Mouse (Mus musculus): ENCODE results near the gene Il34.

GRCm38 (mm10) chr8:110731346-110731859 is 74.3 kb downstream of the Il34 start:
- no peak for TF ChIP-seq CTCF (IDR thresholded peaks at IDR 0.05)
- no peak for TF ChIP-seq POLR2A (IDR thresholded peaks at IDR 0.05; ENCODE audit: insufficient read depth, low read depth, low read length)
- TF ChIP-seq EP300 (IDR thresholded peaks at IDR 0.05; ENCODE audit: insufficient read depth, low read depth, low read length) = no peak

Measured in heart, adult 2 months (tissue).